In the genomic region with DNA sequence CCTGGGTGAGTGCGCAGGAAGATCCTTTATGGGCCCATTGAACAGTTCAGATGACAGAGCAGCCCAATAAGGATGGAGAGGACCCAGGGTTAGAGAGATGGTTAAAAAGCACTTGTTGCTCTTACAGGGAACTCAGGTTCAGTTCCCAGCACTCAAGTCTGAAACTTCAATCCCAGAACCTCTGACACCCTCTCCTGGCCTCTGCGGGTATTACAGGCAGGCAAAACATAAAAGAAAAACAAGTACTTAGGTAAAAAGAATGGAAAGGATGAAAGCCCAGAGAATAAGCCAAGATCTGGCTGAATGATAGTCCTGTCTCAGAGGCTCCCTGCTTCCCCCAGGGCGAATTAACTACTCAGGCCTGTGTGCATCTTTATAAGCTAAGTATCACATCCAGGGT, we compare ENCODE assay signal across 17 mouse cellular contexts. TPM values are rescaled to one million over a fixed set of nuclear protein-coding genes. Genes with fewer than 3 reads are reported as not detected.
DNase-seq lines count a peak whose midpoint lies in the region; ATAC-seq and TF ChIP-seq lines count a peak whose summit lies in the region.
"Had no signal": no experiment of that assay in that cellular context is flagged by ENCODE, and none has a peak within 500 bp of the region (broad histone marks: within the 10 kb centered on the region; RNA-seq: fewer than 3 reads in every experiment).

No protein-coding gene starts in this region.

- H3K27ac ChIP-seq in kidney, embryonic 15.5 days = 0 out of 2 replicates have a peak overlapping the region, but pooled peaks have one; percentile 78
- no peak overlapping the region for H3K27ac ChIP-seq in stomach, postnatal 0 days (replicated peaks)
- H3K27ac ChIP-seq in intestine, postnatal 0 days (ENCODE audit: low read depth, low read length) = no peak overlapping the region
- no peak overlapping the region for H3K27ac ChIP-seq in intestine, embryonic 16.5 days (ENCODE audit: low read length)
- H3K27ac ChIP-seq: forebrain, embryonic 10.5 days; neural tube, embryonic 13.5 days had no signal

- DNase-seq in kidney, postnatal 4 days = no peak
- DNase-seq in thymus, postnatal 4 days = peak; percentile 48
- no peak for DNase-seq in thymus, adult 18-20 months
- peak; percentile 87 for DNase-seq in R1 (ENCODE audit: low read depth, low spot score)
- DNase-seq in stomach, postnatal 0 days (ENCODE audit: low spot score) = no peak
- DNase-seq: cerebellum, adult 18-20 months; kidney, postnatal 25 days; left cerebral cortex, postnatal 4 days had no signal

- H3K9ac ChIP-seq in kidney, embryonic 15.5 days = no peak overlapping the region
- H3K9ac ChIP-seq in stomach, postnatal 0 days (ENCODE audit: low read length) = no peak overlapping the region
- no peak overlapping the region for H3K9ac ChIP-seq in intestine, postnatal 0 days (ENCODE audit: low read depth, low read length)
- no peak overlapping the region for H3K9ac ChIP-seq in intestine, embryonic 16.5 days (ENCODE audit: low read depth, low read length)
- H3K9ac ChIP-seq: heart, embryonic 13.5 days; neural tube, embryonic 13.5 days had no signal

- no peak overlapping the region for H3K4me2 ChIP-seq in kidney, embryonic 15.5 days
- H3K4me2 ChIP-seq in stomach, postnatal 0 days (replicated peaks; ENCODE audit: low read depth) = no peak overlapping the region
- no peak overlapping the region for H3K4me2 ChIP-seq in intestine, postnatal 0 days (replicated peaks; ENCODE audit: low read depth)
- H3K4me2 ChIP-seq in intestine, embryonic 16.5 days (ENCODE audit: low read depth, low read length) = no peak overlapping the region
- H3K4me2 ChIP-seq: heart, embryonic 13.5 days had no signal

- WGBS in kidney, embryonic 15.5 days = 96% methylated on average over 3 of the region's 3 CpGs
- WGBS in stomach, postnatal 0 days = 92% methylated on average over 3 of the region's 3 CpGs
- 95% methylated on average over 3 of the region's 3 CpGs for WGBS in intestine, postnatal 0 days
- WGBS in intestine, embryonic 16.5 days = 84% methylated on average over 3 of the region's 3 CpGs

- no peak overlapping the region for H3K4me3 ChIP-seq in kidney, embryonic 15.5 days (replicated peaks)
- H3K4me3 ChIP-seq in stomach, postnatal 0 days (ENCODE audit: low read depth, low read length) = no peak overlapping the region
- H3K4me3 ChIP-seq in intestine, postnatal 0 days (ENCODE audit: low read depth, low read length) = no peak overlapping the region
- no peak overlapping the region for H3K4me3 ChIP-seq in intestine, embryonic 16.5 days (ENCODE audit: low read length)
- H3K4me3 ChIP-seq: forebrain, embryonic 10.5 days; heart, embryonic 13.5 days; neural tube, embryonic 13.5 days had no signal

- H3K9me3 ChIP-seq in kidney, embryonic 15.5 days (replicated peaks) = no peaks in the 10 kb centered on the region
- H3K9me3 ChIP-seq in stomach, postnatal 0 days (ENCODE audit: control insufficient read depth, low read length) = no peaks in the 10 kb centered on the region
- H3K9me3 ChIP-seq in intestine, postnatal 0 days (ENCODE audit: control insufficient read depth) = no peaks in the 10 kb centered on the region
- H3K9me3 ChIP-seq in intestine, embryonic 16.5 days (ENCODE audit: control insufficient read depth, low read length) = no peaks in the 10 kb centered on the region
- H3K9me3 ChIP-seq: forebrain, embryonic 10.5 days; G1E; neural tube, embryonic 13.5 days had no signal

- no peak for ATAC-seq in kidney, embryonic 15.5 days (replicated peaks; ENCODE audit: low FRiP score)
- no peak for ATAC-seq in stomach, postnatal 0 days (ENCODE audit: low FRiP score, low TSS enrichment)
- ATAC-seq in intestine, postnatal 0 days = no peak
- ATAC-seq in intestine, embryonic 16.5 days = no peak

- H3K27me3 ChIP-seq in kidney, embryonic 15.5 days = no peaks in the 10 kb centered on the region
- no peaks in the 10 kb centered on the region for H3K27me3 ChIP-seq in stomach, postnatal 0 days (ENCODE audit: control insufficient read depth, insufficient read depth, low read length)
- no peaks in the 10 kb centered on the region for H3K27me3 ChIP-seq in intestine, postnatal 0 days (replicated peaks; ENCODE audit: control insufficient read depth, insufficient read depth, low read length)
- no peaks in the 10 kb centered on the region for H3K27me3 ChIP-seq in intestine, embryonic 16.5 days (replicated peaks; ENCODE audit: control insufficient read depth, insufficient read depth, low read length)
- H3K27me3 ChIP-seq: heart, embryonic 13.5 days; neural tube, embryonic 13.5 days had no signal

- H3K4me1 ChIP-seq in kidney, embryonic 15.5 days = peaks cover 38% of the 10 kb centered on the region
- peaks cover 6% of the 10 kb centered on the region for H3K4me1 ChIP-seq in stomach, postnatal 0 days (replicated peaks; ENCODE audit: control insufficient read depth, insufficient read depth)
- H3K4me1 ChIP-seq in intestine, postnatal 0 days (replicated peaks; ENCODE audit: control insufficient read depth, insufficient read depth, low read length) = peaks cover 5% of the 10 kb centered on the region; the same call in 1 of the 2 replicates
- peaks cover 17% of the 10 kb centered on the region for H3K4me1 ChIP-seq in intestine, embryonic 16.5 days (ENCODE audit: control insufficient read depth, insufficient read depth, low read length)

- peak; percentile 46 for TF ChIP-seq CTCF in stomach, postnatal 0 days (IDR thresholded peaks at IDR 0.05; ENCODE audit: low read depth)
- no peak; the same call in 1 of the 2 replicates for TF ChIP-seq CTCF in intestine, postnatal 0 days (IDR thresholded peaks at IDR 0.05; ENCODE audit: low read depth)

- 0 out of 2 replicates have a peak, but pooled peaks cover 4% of the 10 kb centered on the region for H3K36me3 ChIP-seq in kidney, embryonic 15.5 days
- H3K36me3 ChIP-seq in stomach, postnatal 0 days (ENCODE audit: control insufficient read depth, insufficient read depth, low read length) = no peaks in the 10 kb centered on the region
- H3K36me3 ChIP-seq in intestine, postnatal 0 days (ENCODE audit: control insufficient read depth, insufficient read depth) = no peaks in the 10 kb centered on the region
- H3K36me3 ChIP-seq in intestine, embryonic 16.5 days (ENCODE audit: control insufficient read depth, insufficient read depth, low read length) = no peaks in the 10 kb centered on the region
- H3K36me3 ChIP-seq: neural tube, embryonic 13.5 days had no signal

- TF ChIP-seq EP300 in stomach, postnatal 0 days (optimal IDR thresholded peaks at IDR 0.05) = no peak

RNA-seq across cellular contexts. Expression of a gene that starts 5.3 kb away (rescaled TPM):
- polyA plus RNA-seq in kidney, embryonic 15.5 days (2015; fragmentation: Nextera tagmentation; extraction: Ambion mirVana) = 1.8 and 1.9 TPM in 2 replicates
- 0.73 and 0.75 TPM in 2 replicates for polyA plus RNA-seq in stomach, postnatal 0 days (2015; fragmentation: Nextera tagmentation; extraction: Ambion mirVana)
- 0.43 and 0.63 TPM in 2 replicates for polyA plus RNA-seq in intestine, postnatal 0 days (2015; fragmentation: Nextera tagmentation; extraction: Ambion mirVana)
- polyA plus RNA-seq in intestine, embryonic 16.5 days (2015; fragmentation: Nextera tagmentation; extraction: Ambion mirVana) = 0.71 and 0.86 TPM in 2 replicates

RNA-seq across cellular contexts. Expression of a gene that starts 27.2 kb away (rescaled TPM):
- 19.2 and 19.5 TPM in 2 replicates for polyA plus RNA-seq in kidney, embryonic 15.5 days (2015; fragmentation: Nextera tagmentation; extraction: Ambion mirVana)
- 9.0 TPM in 2 replicates for polyA plus RNA-seq in stomach, postnatal 0 days (2015; fragmentation: Nextera tagmentation; extraction: Ambion mirVana)
- polyA plus RNA-seq in intestine, postnatal 0 days (2015; fragmentation: Nextera tagmentation; extraction: Ambion mirVana) = 8.5 and 9.8 TPM in 2 replicates
- 11.1 and 11.9 TPM in 2 replicates for polyA plus RNA-seq in intestine, embryonic 16.5 days (2015; fragmentation: Nextera tagmentation; extraction: Ambion mirVana)

RNA-seq across cellular contexts. Expression of a gene that starts 36.0 kb away (rescaled TPM):
- 475 and 488 TPM in 2 replicates for polyA plus RNA-seq in kidney, embryonic 15.5 days (2015; fragmentation: Nextera tagmentation; extraction: Ambion mirVana)
- polyA plus RNA-seq in stomach, postnatal 0 days (2015; fragmentation: Nextera tagmentation; extraction: Ambion mirVana) = 405 and 438 TPM in 2 replicates
- 391 and 439 TPM in 2 replicates for polyA plus RNA-seq in intestine, postnatal 0 days (2015; fragmentation: Nextera tagmentation; extraction: Ambion mirVana)
- 419 and 429 TPM in 2 replicates for polyA plus RNA-seq in intestine, embryonic 16.5 days (2015; fragmentation: Nextera tagmentation; extraction: Ambion mirVana)

RNA-seq across cellular contexts. Expression of a gene that starts 36.6 kb away (rescaled TPM):
- 0.62 and 0.67 TPM in 2 replicates for polyA plus RNA-seq in kidney, embryonic 15.5 days (2015; fragmentation: Nextera tagmentation; extraction: Ambion mirVana)
- not detected in 2 replicates for polyA plus RNA-seq in stomach, postnatal 0 days (2015; fragmentation: Nextera tagmentation; extraction: Ambion mirVana)
- not detected in 2 replicates for polyA plus RNA-seq in intestine, postnatal 0 days (2015; fragmentation: Nextera tagmentation; extraction: Ambion mirVana)
- polyA plus RNA-seq in intestine, embryonic 16.5 days (2015; fragmentation: Nextera tagmentation; extraction: Ambion mirVana) = not detected in 2 replicates
- polyA plus RNA-seq: embryonic facial prominence, embryonic 14.5 days; heart, embryonic 13.5 days; liver, embryonic 16.5 days had no signal

RNA-seq across cellular contexts. Expression of a gene that starts 38.9 kb away (rescaled TPM):
- polyA plus RNA-seq in kidney, embryonic 15.5 days (2015; fragmentation: Nextera tagmentation; extraction: Ambion mirVana) = 13.2 and 16.6 TPM in 2 replicates
- 5.9 and 6.6 TPM in 2 replicates for polyA plus RNA-seq in stomach, postnatal 0 days (2015; fragmentation: Nextera tagmentation; extraction: Ambion mirVana)
- 7.9 and 8.9 TPM in 2 replicates for polyA plus RNA-seq in intestine, postnatal 0 days (2015; fragmentation: Nextera tagmentation; extraction: Ambion mirVana)
- polyA plus RNA-seq in intestine, embryonic 16.5 days (2015; fragmentation: Nextera tagmentation; extraction: Ambion mirVana) = 11.9 and 12.1 TPM in 2 replicates

Comparison
In these comparisons a context has a peak if more than half of its experiments do, and no peak if none do; other contexts are left out.
1. DNase-seq: peak in thymus, postnatal 4 days (single experiment) and R1 (single experiment); none in kidney, postnatal 4 days (0 of 2), thymus, adult 18-20 months (0 of 2) and stomach, postnatal 0 days (single experiment).